In genomic region chr6:71196107-71196506, GRCm38 (mm10) we compare ENCODE assay signal across 30 mouse cellular contexts. TPM values are rescaled to one million over a fixed set of nuclear protein-coding genes. Genes with fewer than 3 reads are reported as not detected.
DNase-seq lines count a peak whose midpoint lies in the region; ATAC-seq and TF ChIP-seq lines count a peak whose summit lies in the region.
"Had no signal": no experiment of that assay in that cellular context is flagged by ENCODE, and none has a peak within 500 bp of the region (broad histone marks: within the 10 kb centered on the region; RNA-seq: fewer than 3 reads in every experiment).

No protein-coding gene starts in this region.

- ATAC-seq in liver, embryonic 13.5 days (ENCODE audit: low read depth) = 0 out of 2 replicates have a peak, but pooled peaks have one; percentile 53
- no peak for ATAC-seq in liver, embryonic 11.5 days (replicated peaks; ENCODE audit: low FRiP score)
- ATAC-seq in lung, postnatal 0 days = no peak
- ATAC-seq in liver, postnatal 0 days = peak; percentile 67
- ATAC-seq: activated CD4-positive, CD25-positive, alpha-beta regulatory T cell, adult 4 months; forebrain, embryonic 13.5 days; forebrain, embryonic 16.5 days; hindbrain, embryonic 16.5 days had no signal

- H3K36me3 ChIP-seq in liver, embryonic 13.5 days = no peaks in the 10 kb centered on the region
- no peaks in the 10 kb centered on the region for H3K36me3 ChIP-seq in liver, embryonic 11.5 days (ENCODE audit: control insufficient read depth, insufficient read depth, low read length)
- no peaks in the 10 kb centered on the region for H3K36me3 ChIP-seq in lung, postnatal 0 days (ENCODE audit: insufficient read depth, low read length)
- H3K36me3 ChIP-seq in liver, postnatal 0 days (replicated peaks; ENCODE audit: insufficient read depth, low read length) = no peaks in the 10 kb centered on the region
- H3K36me3 ChIP-seq: forebrain, embryonic 10.5 days; hindbrain, embryonic 10.5 days; hindbrain, embryonic 13.5 days had no signal

- no peak for TF ChIP-seq CTCF in lung, postnatal 0 days (IDR thresholded peaks at IDR 0.05)
- no peak for TF ChIP-seq CTCF in liver, postnatal 0 days (IDR thresholded peaks at IDR 0.05; ENCODE audit: low read depth)

- H3K27ac ChIP-seq in liver, embryonic 13.5 days = no peak overlapping the region
- no peak overlapping the region for H3K27ac ChIP-seq in liver, embryonic 11.5 days (ENCODE audit: low read depth, low read length)
- H3K27ac ChIP-seq in lung, postnatal 0 days (ENCODE audit: low read length) = no peak overlapping the region
- H3K27ac ChIP-seq in liver, postnatal 0 days (ENCODE audit: low read depth) = peak overlapping the region; percentile 41; the same call in 1 of the 2 replicates
- H3K27ac ChIP-seq: forebrain, embryonic 10.5 days; forebrain, embryonic 13.5 days; hindbrain, embryonic 10.5 days; hindbrain, embryonic 13.5 days had no signal

- H3K9me3 ChIP-seq in liver, embryonic 13.5 days (replicated peaks) = no peaks in the 10 kb centered on the region
- H3K9me3 ChIP-seq in liver, embryonic 11.5 days (ENCODE audit: control insufficient read depth, low read length) = no peaks in the 10 kb centered on the region
- no peaks in the 10 kb centered on the region for H3K9me3 ChIP-seq in lung, postnatal 0 days (ENCODE audit: low read length)
- H3K9me3 ChIP-seq in liver, postnatal 0 days (ENCODE audit: low read length) = no peaks in the 10 kb centered on the region
- H3K9me3 ChIP-seq: forebrain, embryonic 10.5 days; forebrain, embryonic 13.5 days; hindbrain, embryonic 10.5 days; hindbrain, embryonic 13.5 days had no signal

- TF ChIP-seq EP300 in lung, postnatal 0 days (IDR thresholded peaks at IDR 0.05) = no peak
- no peak for TF ChIP-seq EP300 in liver, postnatal 0 days (IDR thresholded peaks at IDR 0.05; ENCODE audit: low read depth)

- peaks cover 16% of the 10 kb centered on the region; the same call in 1 of the 2 replicates for H3K4me1 ChIP-seq in liver, embryonic 13.5 days (replicated peaks)
- no peaks in the 10 kb centered on the region for H3K4me1 ChIP-seq in liver, embryonic 11.5 days (replicated peaks; ENCODE audit: control insufficient read depth, insufficient read depth, low read length)
- no peaks in the 10 kb centered on the region for H3K4me1 ChIP-seq in lung, postnatal 0 days (ENCODE audit: insufficient read depth, low read depth, low read length)
- peaks cover 27% of the 10 kb centered on the region for H3K4me1 ChIP-seq in liver, postnatal 0 days (ENCODE audit: insufficient read depth)
- H3K4me1 ChIP-seq: forebrain, embryonic 10.5 days; forebrain, embryonic 13.5 days; hindbrain, embryonic 10.5 days; hindbrain, embryonic 13.5 days had no signal

- no peak overlapping the region for H3K9ac ChIP-seq in liver, embryonic 13.5 days
- no peak overlapping the region for H3K9ac ChIP-seq in liver, embryonic 11.5 days (ENCODE audit: low read depth, low read length)
- H3K9ac ChIP-seq in lung, postnatal 0 days (replicated peaks; ENCODE audit: low read depth) = no peak overlapping the region
- H3K9ac ChIP-seq in liver, postnatal 0 days (replicated peaks) = no peak overlapping the region
- H3K9ac ChIP-seq: forebrain, embryonic 13.5 days; hindbrain, embryonic 13.5 days had no signal

- H3K27me3 ChIP-seq in liver, embryonic 13.5 days = no peaks in the 10 kb centered on the region
- no peaks in the 10 kb centered on the region for H3K27me3 ChIP-seq in liver, embryonic 11.5 days (replicated peaks; ENCODE audit: control insufficient read depth, insufficient read depth, low read length)
- no peaks in the 10 kb centered on the region for H3K27me3 ChIP-seq in lung, postnatal 0 days (replicated peaks; ENCODE audit: insufficient read depth, low read length)
- no peaks in the 10 kb centered on the region for H3K27me3 ChIP-seq in liver, postnatal 0 days (ENCODE audit: insufficient read depth, low read length)
- H3K27me3 ChIP-seq: forebrain, embryonic 13.5 days; hindbrain, embryonic 13.5 days had no signal

- no peak overlapping the region for H3K4me3 ChIP-seq in liver, embryonic 13.5 days (replicated peaks)
- no peak overlapping the region for H3K4me3 ChIP-seq in liver, embryonic 11.5 days (ENCODE audit: low read depth, low read length)
- no peak overlapping the region for H3K4me3 ChIP-seq in lung, postnatal 0 days (ENCODE audit: low read depth, low read length)
- H3K4me3 ChIP-seq in liver, postnatal 0 days (ENCODE audit: low read depth, low read length) = no peak overlapping the region
- H3K4me3 ChIP-seq: forebrain, embryonic 10.5 days; forebrain, embryonic 13.5 days; hindbrain, embryonic 10.5 days; hindbrain, embryonic 13.5 days had no signal

- no peak overlapping the region for H3K4me2 ChIP-seq in liver, embryonic 13.5 days
- H3K4me2 ChIP-seq in liver, embryonic 11.5 days = no peak overlapping the region
- no peak overlapping the region for H3K4me2 ChIP-seq in lung, postnatal 0 days (replicated peaks; ENCODE audit: low read depth, low read length)
- no peak overlapping the region for H3K4me2 ChIP-seq in liver, postnatal 0 days (ENCODE audit: low read depth, low read length)
- H3K4me2 ChIP-seq: forebrain, embryonic 13.5 days; heart, embryonic 11.5 days; hindbrain, embryonic 13.5 days had no signal

- DNase-seq in adrenal gland, postnatal 10 days = peak; percentile 13
- no peak for DNase-seq in adrenal gland, adult 18-20 months (ENCODE audit: low spot score in 2 of 2)
- no peak for DNase-seq in liver, embryonic 13.5 days
- no peak for DNase-seq in liver, embryonic 11.5 days (ENCODE audit: low spot score)
- DNase-seq in lung, postnatal 0 days (ENCODE audit: low spot score) = peak; percentile 19
- DNase-seq in lung, postnatal 4 days = no peak
- no peak for DNase-seq in liver, postnatal 0 days
- DNase-seq in urinary bladder, adult 2 months (ENCODE audit: low spot score) = no peak
- DNase-seq: adrenal gland, adult 2 months; adrenal gland, postnatal 25 days; cerebellum, adult 18-20 months; cerebellum, adult 9-10 months; cerebellum, postnatal 14 days; gastrocnemius, postnatal 10 days; gastrocnemius, postnatal 36 days; heart, postnatal 36 days had no signal

RNA-seq across cellular contexts. Expression of gene Fabp1, which starts 3.5 kb away (rescaled TPM):
- 100 to 1,000 TPM; 160 to 453 TPM for total RNA-seq in adrenal gland, postnatal 10 days (2021)
- total RNA-seq in adrenal gland, adult 18-20 months (2021) = not detected
- 221 and 251 TPM in 2 replicates for polyA plus RNA-seq in liver, embryonic 13.5 days (2015; fragmentation: Nextera tagmentation; extraction: Ambion mirVana)
- polyA plus RNA-seq in liver, embryonic 11.5 days (2014; fragmentation: Nextera tagmentation; extraction: Ambion mirVana) = 59.9 and 63.9 TPM in 2 replicates
- 0.36 and 1.2 TPM in 2 replicates for polyA plus RNA-seq in lung, postnatal 0 days (2015; fragmentation: Nextera tagmentation; extraction: Ambion mirVana)
- polyA plus RNA-seq in liver, postnatal 0 days (2015; fragmentation: Nextera tagmentation; extraction: Ambion mirVana) = 6,645 and 7,607 TPM in 2 replicates
- 0.37 and 0.78 TPM in 2 replicates for polyA plus RNA-seq in urinary bladder, adult 2 months (2012; rRNA removed)
- total RNA-seq: adrenal gland, postnatal 25 days; ES-E14; gastrocnemius, postnatal 36 days; heart, adult 8-10 months; heart, postnatal 36 days had no signal
- polyA plus RNA-seq: activated CD4-positive, CD25-positive, alpha-beta regulatory T cell, adult 4 months; adrenal gland, adult 2 months; brain, embryonic 14.5 days; embryonic facial prominence, embryonic 11.5 days; embryonic facial prominence, embryonic 14.5 days; forebrain, embryonic 10.5 days; forebrain, embryonic 13.5 days; forebrain, embryonic 16.5 days; heart, embryonic 14.5 days; hindbrain, embryonic 10.5 days; hindbrain, embryonic 13.5 days; hindbrain, embryonic 16.5 days had no signal

RNA-seq across cellular contexts. Expression of gene Thnsl2, which starts 51.9 kb away (rescaled TPM):
- 10 to 100 TPM; 16.6 to 17.0 TPM for total RNA-seq in adrenal gland, postnatal 10 days (2021)
- total RNA-seq in adrenal gland, adult 18-20 months (2021) = 10 to 100 TPM; 16.6 to 17.3 TPM
- 7.3 and 8.1 TPM in 2 replicates for polyA plus RNA-seq in liver, embryonic 13.5 days (2015; fragmentation: Nextera tagmentation; extraction: Ambion mirVana)
- polyA plus RNA-seq in liver, embryonic 11.5 days (2014; fragmentation: Nextera tagmentation; extraction: Ambion mirVana) = 5.8 and 7.6 TPM in 2 replicates
- 15.0 and 15.4 TPM in 2 replicates for polyA plus RNA-seq in lung, postnatal 0 days (2015; fragmentation: Nextera tagmentation; extraction: Ambion mirVana)
- polyA plus RNA-seq in liver, postnatal 0 days (2015; fragmentation: Nextera tagmentation; extraction: Ambion mirVana) = 35.4 and 35.8 TPM in 2 replicates
- 10.0 and 10.5 TPM in 2 replicates for polyA plus RNA-seq in urinary bladder, adult 2 months (2012; rRNA removed)

Comparison
In these comparisons a context has a peak if more than half of its experiments do, and no peak if none do; other contexts are left out.
1. DNase-seq: peak in adrenal gland, postnatal 10 days (single experiment) and lung, postnatal 0 days (single experiment); none in adrenal gland, adult 18-20 months (0 of 2), liver, embryonic 13.5 days (single experiment), liver, embryonic 11.5 days (single experiment), lung, postnatal 4 days (0 of 2), liver, postnatal 0 days (single experiment) and urinary bladder, adult 2 months (single experiment).
2. ATAC-seq: peak in liver, embryonic 13.5 days (single experiment) and liver, postnatal 0 days (single experiment); none in liver, embryonic 11.5 days (single experiment) and lung, postnatal 0 days (single experiment).
3. RNA of gene Fabp1, which starts 3.5 kb away (polyA plus RNA-seq): 6,645 to 7,607 TPM in liver, postnatal 0 days; 221 to 251 TPM in liver, embryonic 13.5 days, 59.9 to 63.9 TPM in liver, embryonic 11.5 days, 0.36 to 1.2 TPM in lung, postnatal 0 days and 0.37 to 0.78 TPM in urinary bladder, adult 2 months; every median in the first group is over 10 times any median in the second.